In the genomic region with DNA sequence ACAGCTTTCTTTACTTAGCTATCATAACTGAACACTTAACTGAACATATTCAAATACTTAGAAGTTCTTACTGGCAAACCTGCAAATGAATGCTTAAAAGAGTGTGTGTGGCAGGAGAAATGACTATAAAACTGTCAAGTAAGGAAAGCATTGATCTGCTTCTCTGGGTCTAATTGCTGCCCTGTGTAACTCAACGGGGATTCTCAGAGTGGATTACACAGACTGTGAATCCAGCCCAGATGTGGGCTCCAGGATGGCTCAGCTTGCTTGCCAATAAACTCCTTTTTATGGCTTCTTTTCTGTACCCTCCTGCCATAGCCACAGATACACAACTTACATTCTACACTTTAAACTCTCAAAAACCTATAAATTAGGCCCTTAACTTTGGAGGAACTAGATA, we compare ENCODE assay signal across 22 mouse cellular contexts.
"Had no signal": no experiment of that assay in that cellular context is flagged by ENCODE, and none has a peak within 500 bp of the region (broad histone marks: within the 10 kb centered on the region; RNA-seq: fewer than 3 reads in every experiment).

No protein-coding gene starts in this region.

- H3K4me2 ChIP-seq: limb, embryonic 13.5 days; liver, embryonic 12.5 days; liver, embryonic 15.5 days; midbrain, embryonic 12.5 days; midbrain, embryonic 15.5 days; neural tube, embryonic 12.5 days; stomach, embryonic 15.5 days had no signal

- H3K4me1 ChIP-seq: liver, embryonic 12.5 days; liver, embryonic 15.5 days; midbrain, embryonic 12.5 days; neural tube, embryonic 12.5 days; stomach, embryonic 15.5 days had no signal

- ATAC-seq: liver, embryonic 12.5 days; midbrain, embryonic 15.5 days had no signal

- H3K9ac ChIP-seq: limb, embryonic 13.5 days; liver, embryonic 12.5 days; liver, embryonic 15.5 days; midbrain, embryonic 12.5 days; midbrain, embryonic 15.5 days; neural tube, embryonic 12.5 days; stomach, embryonic 15.5 days had no signal

- H3K9me3 ChIP-seq: limb, embryonic 13.5 days; liver, embryonic 12.5 days; liver, embryonic 15.5 days; midbrain, embryonic 12.5 days; midbrain, embryonic 15.5 days; neural tube, embryonic 12.5 days; stomach, embryonic 15.5 days had no signal

- H3K27me3 ChIP-seq: liver, embryonic 12.5 days; liver, embryonic 15.5 days; midbrain, embryonic 12.5 days; midbrain, embryonic 15.5 days; neural tube, embryonic 12.5 days; stomach, embryonic 15.5 days had no signal

- DNase-seq: kidney, adult 18-20 months; kidney, adult 9 months; kidney, postnatal 25 days; layer of hippocampus, postnatal 36 days; liver; lung, adult 2 months; lung, postnatal 10 days; lung, postnatal 4 days; retina, postnatal 1 day; right cerebral cortex, postnatal 25 days; spleen, adult 18-20 months; thymus, postnatal 36 days had no signal

- H3K27ac ChIP-seq: kidney, postnatal 0 days; layer of hippocampus, adult 2 months; left cerebral cortex, adult 2 months; limb, embryonic 13.5 days; liver, embryonic 12.5 days; liver, embryonic 15.5 days; midbrain, embryonic 12.5 days; midbrain, embryonic 15.5 days; neural tube, embryonic 12.5 days; stomach, embryonic 15.5 days had no signal

- H3K4me3 ChIP-seq: layer of hippocampus, adult 2 months; left cerebral cortex, adult 2 months; limb, embryonic 13.5 days; liver, embryonic 12.5 days; liver, embryonic 15.5 days; midbrain, embryonic 12.5 days; midbrain, embryonic 15.5 days; neural tube, embryonic 12.5 days; stomach, embryonic 15.5 days had no signal

- H3K36me3 ChIP-seq: limb, embryonic 13.5 days; liver, embryonic 12.5 days; liver, embryonic 15.5 days; midbrain, embryonic 12.5 days; midbrain, embryonic 15.5 days; neural tube, embryonic 12.5 days; stomach, embryonic 15.5 days had no signal
